In the genomic region with DNA sequence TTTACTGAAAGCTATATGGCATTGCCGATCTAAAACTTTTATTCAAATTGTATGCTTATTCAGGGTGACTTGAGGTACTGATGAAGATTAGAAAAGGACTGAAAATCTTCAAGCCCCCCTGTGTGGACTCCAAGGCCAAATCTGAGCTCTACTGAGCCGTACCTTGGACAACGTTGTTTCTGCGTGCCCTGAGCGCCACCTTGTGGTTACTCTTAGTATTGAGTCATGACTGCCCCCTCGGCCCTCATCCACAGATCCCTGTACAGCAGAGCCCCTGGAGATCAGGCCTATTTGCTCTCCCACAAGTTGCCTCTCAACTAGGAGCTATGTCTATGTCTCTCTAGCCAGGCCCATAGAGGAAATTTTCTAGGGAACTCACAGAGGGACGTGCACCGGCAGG, we compare ENCODE assay signal across 8 mouse cellular contexts. TPM values are rescaled to one million over a fixed set of nuclear protein-coding genes. Genes with fewer than 3 reads are reported as not detected.
DNase-seq lines count a peak whose midpoint lies in the region; ATAC-seq and TF ChIP-seq lines count a peak whose summit lies in the region.

No protein-coding gene starts in this region.

- TF ChIP-seq CTCF in G1E (IDR thresholded peaks at IDR 0.05; ENCODE audit: low read depth, low read length): peak; percentile 61
- TF ChIP-seq CTCF in lung, adult 2 months (IDR thresholded peaks at IDR 0.05; ENCODE audit: insufficient read depth, low read length): peak; percentile 96

- H3K27me3 ChIP-seq in G1E (ENCODE audit: insufficient read depth, low read length): peaks cover 43% of the 10 kb centered on the region
- H3K27me3 ChIP-seq in neural tube, embryonic 15.5 days (replicated peaks): peaks cover 42% of the 10 kb centered on the region

- 8% methylated on average over 8 of the region's 8 CpGs for WGBS in lung, adult 2 months
- WGBS in neural tube, embryonic 15.5 days: 11% methylated on average over 8 of the region's 8 CpGs

- TF ChIP-seq POLR2A in lung, adult 2 months (IDR thresholded peaks at IDR 0.05; ENCODE audit: borderline replicate concordance, extremely low read depth, low read depth, low read length): no peak

- H3K4me3 ChIP-seq in G1E (ENCODE audit: low read depth, low read length): no peak overlapping the region
- H3K4me3 ChIP-seq in lung, adult 2 months (replicated peaks; ENCODE audit: extremely low read depth, low read depth, low read length): no peak overlapping the region
- no peak overlapping the region for H3K4me3 ChIP-seq in neural tube, embryonic 15.5 days (replicated peaks)

- DNase-seq in 3T3-L1 (ENCODE audit: low read depth, low spot score) (peak; percentile 83), G1E (ENCODE audit: low spot score) (peak; percentile 46)
- peak; percentile 69 for DNase-seq in cerebellum, adult 9-11 months
- peak; percentile 72 to 77 for DNase-seq in frontal cortex, postnatal 25 days (ENCODE audit: low spot score in 2 of 2)
- DNase-seq in kidney, postnatal 10 days: peak; percentile 81
- peak; percentile 64 for DNase-seq in lung, adult 2 months
- DNase-seq in thymus, postnatal 36 days: peak; percentile 48 to 57

- no peaks in the 10 kb centered on the region for H3K36me3 ChIP-seq in G1E (replicated peaks)
- no peaks in the 10 kb centered on the region for H3K36me3 ChIP-seq in neural tube, embryonic 15.5 days

- ATAC-seq in G1E (ENCODE audit: extremely low read depth, insufficient number of reproducible peaks, low FRiP score, poor library complexity, severe bottlenecking): no peak
- peak; percentile 68; the same call in 1 of the 2 replicates for ATAC-seq in neural tube, embryonic 15.5 days (ENCODE audit: low FRiP score)

- no peaks in the 10 kb centered on the region for H3K9me3 ChIP-seq in G1E (replicated peaks)
- no peaks in the 10 kb centered on the region for H3K9me3 ChIP-seq in neural tube, embryonic 15.5 days (replicated peaks)

- no peak overlapping the region for H3K9ac ChIP-seq in neural tube, embryonic 15.5 days (replicated peaks)

- peaks cover 6% of the 10 kb centered on the region for H3K4me1 ChIP-seq in G1E (ENCODE audit: insufficient read depth, low read depth, low read length)
- H3K4me1 ChIP-seq in lung, adult 2 months (ENCODE audit: control insufficient read depth, insufficient read depth, low read length): no peaks in the 10 kb centered on the region
- H3K4me1 ChIP-seq in neural tube, embryonic 15.5 days: no peaks in the 10 kb centered on the region

- H3K4me2 ChIP-seq in neural tube, embryonic 15.5 days: no peak overlapping the region

- no peak overlapping the region for H3K27ac ChIP-seq in neural tube, embryonic 15.5 days (replicated peaks)

RNA-seq across cellular contexts. Expression of gene Gas2l2, which starts 4.6 kb away (rescaled TPM):
- total RNA-seq in G1E (2014; fragmentation: Nextera tagmentation): not detected in 2 replicates
- 0.05 and 0.06 TPM in 2 replicates for total RNA-seq in G1E (2017)
- polyA plus RNA-seq in G1E (2012): not detected in 2 replicates
- 2.8 TPM in 2 replicates for polyA plus RNA-seq in lung, adult 2 months (2012; rRNA removed)
- 0.37 and 0.41 TPM in 2 replicates for polyA plus RNA-seq in neural tube, embryonic 15.5 days (2015; fragmentation: Nextera tagmentation; extraction: Ambion mirVana)

RNA-seq across cellular contexts. Expression of gene 1700020L24Rik, which starts 12.8 kb away (rescaled TPM):
- not detected in 2 replicates for total RNA-seq in G1E (2014; fragmentation: Nextera tagmentation)
- not detected in 2 replicates for total RNA-seq in G1E (2017)
- not detected in 2 replicates for polyA plus RNA-seq in G1E (2012)
- 0.54 TPM in 1 of 2 replicates, not detected in the other for polyA plus RNA-seq in lung, adult 2 months (2012; rRNA removed)
- polyA plus RNA-seq in neural tube, embryonic 15.5 days (2015; fragmentation: Nextera tagmentation; extraction: Ambion mirVana): 0.37 and 0.54 TPM in 2 replicates

RNA-seq across cellular contexts. Expression of gene Rasl10b, which starts 15.7 kb away (rescaled TPM):
- not detected in 2 replicates for total RNA-seq in G1E (2014; fragmentation: Nextera tagmentation)
- 0.06 TPM in 1 of 2 replicates, not detected in the other for total RNA-seq in G1E (2017)
- 0.04 and 0.09 TPM in 2 replicates for polyA plus RNA-seq in G1E (2012)
- 1.9 and 2.4 TPM in 2 replicates for polyA plus RNA-seq in lung, adult 2 months (2012; rRNA removed)
- 38.3 and 52.2 TPM in 2 replicates for polyA plus RNA-seq in neural tube, embryonic 15.5 days (2015; fragmentation: Nextera tagmentation; extraction: Ambion mirVana)

RNA-seq across cellular contexts. Expression of gene Mmp28, which starts 38.2 kb away (rescaled TPM):
- total RNA-seq in G1E (2014; fragmentation: Nextera tagmentation): not detected in 2 replicates
- total RNA-seq in G1E (2017): 0.06 and 0.11 TPM in 2 replicates
- not detected in 2 replicates for polyA plus RNA-seq in G1E (2012)
- polyA plus RNA-seq in lung, adult 2 months (2012; rRNA removed): 20.1 and 33.3 TPM in 2 replicates
- polyA plus RNA-seq in neural tube, embryonic 15.5 days (2015; fragmentation: Nextera tagmentation; extraction: Ambion mirVana): 3.9 and 4.6 TPM in 2 replicates

RNA-seq across cellular contexts. Expression of gene Taf15, which starts 48.2 kb away (rescaled TPM):
- 99.5 and 106 TPM in 2 replicates for total RNA-seq in G1E (2014; fragmentation: Nextera tagmentation)
- 22.7 and 29.9 TPM in 2 replicates for total RNA-seq in G1E (2017)
- polyA plus RNA-seq in G1E (2012): 41.8 and 47.1 TPM in 2 replicates
- polyA plus RNA-seq in lung, adult 2 months (2012; rRNA removed): 8.5 and 10.7 TPM in 2 replicates
- polyA plus RNA-seq in neural tube, embryonic 15.5 days (2015; fragmentation: Nextera tagmentation; extraction: Ambion mirVana): 12.7 and 14.1 TPM in 2 replicates

Comparison
In these comparisons a context has a peak if more than half of its experiments do, and no peak if none do; other contexts are left out.
1. RNA of gene Rasl10b, which starts 15.7 kb away (polyA plus RNA-seq): 38.3 to 52.2 TPM in neural tube, embryonic 15.5 days; 1.9 to 2.4 TPM in lung, adult 2 months and 0.04 to 0.09 TPM in G1E; every median in the first group is over 10 times any median in the second.
2. Peak in every context shown above with its lines, with median percentiles within 50 percentile points of each other: DNase-seq.